Mouse (Mus musculus) frontal cortex, postnatal 36 days (tissue): ENCODE data around the gene Hyal2.
"Not testable (repeated sequence)": the region's sequence is repeated elsewhere in the genome, so short reads cannot be mapped to it uniquely, and the experiment has no call there.

Source experiments
- DNase-seq, 2 experiments: peaks; one replicate each; pipeline ENCODE4 v3.0.0; 2022; ENCODE audit warnings: low spot score in 2 of 2

Gene Hyal2

GRCm38 (mm10) chr9:107568331-107569261 is 851 bp downstream of the Hyal2 start:
- DNase-seq: peak; percentile 73 to 80

- no peak for DNase-seq
These were observed 1.5 kb downstream of the Hyal2 start for GRCm38 (mm10) chr9:107569270-107569669.

GRCm38 (mm10) chr9:107570016-107570415 is 2.3 kb downstream of the Hyal2 start:
- no peak for DNase-seq

GRCm38 (mm10) chr9:107570845-107571244 is 3.1 kb downstream of the Hyal2 start:
- DNase-seq: no peak

GRCm38 (mm10) chr9:107571534-107572326 is 4.0 kb downstream of the Hyal2 start:
- DNase-seq: no peak

GRCm38 (mm10) chr9:107572327-107572662 is 4.5 kb downstream of the Hyal2 start:
- no peak for DNase-seq

GRCm38 (mm10) chr9:107573774-107574173 is 6.0 kb downstream of the Hyal2 start:
- not testable (repeated sequence) for DNase-seq

- DNase-seq: no peak
These were observed 8.0 kb downstream of the Hyal2 start for GRCm38 (mm10) chr9:107575579-107576356.

- no peak for DNase-seq
These were observed 8.8 kb downstream of the Hyal2 start, which contains the start of gene Hyal1 for GRCm38 (mm10) chr9:107576357-107577107. Hyal1 (plus strand) TSS chr9:107576927.

GRCm38 (mm10) chr9:107577871-107578270 is 10.1 kb downstream of the Hyal2 start:
- DNase-seq: no peak

- DNase-seq: no peak
These were observed 10.8 kb downstream of the Hyal2 start, which contains the start of gene Naa80 for GRCm38 (mm10) chr9:107578587-107578986. Naa80 (plus strand) TSS chr9:107578887.

GRCm38 (mm10) chr9:107579023-107579900 is 11.5 kb downstream of the Hyal2 start:
- no peak for DNase-seq

GRCm38 (mm10) chr9:107580501-107581317 is 13.0 kb downstream of the Hyal2 start, which contains the start of gene Hyal3:
Hyal3 (plus strand) TSS chr9:107580818.
- peak; percentile 89 to 94 for DNase-seq

- no peak for DNase-seq
These were observed 13.8 kb downstream of the Hyal2 start for GRCm38 (mm10) chr9:107581584-107581983.

- no peak for DNase-seq
These were observed 14.8 kb downstream of the Hyal2 start for GRCm38 (mm10) chr9:107582509-107583062.

- no peak for DNase-seq
These were observed 15.4 kb downstream of the Hyal2 start for GRCm38 (mm10) chr9:107583174-107583573.

GRCm38 (mm10) chr9:107586504-107586903 is 18.8 kb downstream of the Hyal2 start:
- no peak for DNase-seq

- peak; percentile 97 to 99 for DNase-seq
These were observed 19.5 kb downstream of the Hyal2 start, which contains the start of gene Ifrd2 for GRCm38 (mm10) chr9:107586974-107587832. Ifrd2 (plus strand) TSS chr9:107587642.
